Mouse (Mus musculus) splenic B cell, adult 2 months (primary cell): ENCODE data around the gene Gm21969.

Source experiments
- DNase-seq: peaks from one replicate; pipeline ENCODE4 v3.0.0-alpha.2; 2011; ENCODE audit warnings: low read depth, low spot score
- H3K27me3 ChIP-seq: 2 replicates; pipeline ENCODE4 v1.6.1; 2012; ENCODE audit warnings: mild to moderate bottlenecking, low read length, moderate library complexity, mixed read lengths; ENCODE audit not compliant: control insufficient read depth, poor library complexity, insufficient read depth, severe bottlenecking
- H3K36me3 ChIP-seq: 2 replicates; pipeline ENCODE4 v1.6.1; 2012; ENCODE audit warnings: mild to moderate bottlenecking, low read length, moderate library complexity, mixed read lengths; ENCODE audit not compliant: control insufficient read depth, poor library complexity, insufficient read depth, severe bottlenecking

Gene Gm21969

DNA sequence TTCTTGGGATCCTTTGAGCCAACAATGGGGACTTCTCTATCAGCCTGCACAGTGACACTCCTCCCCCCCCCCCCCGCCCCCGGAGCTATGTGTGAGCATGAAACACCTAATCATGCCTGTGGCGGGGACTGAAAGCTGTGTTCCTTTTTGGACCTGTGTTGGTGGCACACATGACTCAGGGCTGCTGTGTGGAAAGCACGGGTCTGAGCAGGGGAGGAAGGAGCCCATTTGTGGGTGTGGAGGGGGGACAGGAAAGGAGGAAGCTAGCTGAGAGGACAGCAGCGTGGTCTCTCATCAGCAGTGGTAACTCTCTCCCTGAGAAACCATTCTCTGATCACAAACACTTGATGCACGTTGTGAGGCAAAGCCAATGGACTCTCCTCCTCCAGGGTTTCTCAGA, 37.8 kb downstream of the Gm21969 start:
- Histone ChIP-seq H3K27me3 (no peaks in the 10 kb centered on the region), H3K36me3 (no peaks in the 10 kb centered on the region)
- DNase-seq, result peak; percentile 38

DNA sequence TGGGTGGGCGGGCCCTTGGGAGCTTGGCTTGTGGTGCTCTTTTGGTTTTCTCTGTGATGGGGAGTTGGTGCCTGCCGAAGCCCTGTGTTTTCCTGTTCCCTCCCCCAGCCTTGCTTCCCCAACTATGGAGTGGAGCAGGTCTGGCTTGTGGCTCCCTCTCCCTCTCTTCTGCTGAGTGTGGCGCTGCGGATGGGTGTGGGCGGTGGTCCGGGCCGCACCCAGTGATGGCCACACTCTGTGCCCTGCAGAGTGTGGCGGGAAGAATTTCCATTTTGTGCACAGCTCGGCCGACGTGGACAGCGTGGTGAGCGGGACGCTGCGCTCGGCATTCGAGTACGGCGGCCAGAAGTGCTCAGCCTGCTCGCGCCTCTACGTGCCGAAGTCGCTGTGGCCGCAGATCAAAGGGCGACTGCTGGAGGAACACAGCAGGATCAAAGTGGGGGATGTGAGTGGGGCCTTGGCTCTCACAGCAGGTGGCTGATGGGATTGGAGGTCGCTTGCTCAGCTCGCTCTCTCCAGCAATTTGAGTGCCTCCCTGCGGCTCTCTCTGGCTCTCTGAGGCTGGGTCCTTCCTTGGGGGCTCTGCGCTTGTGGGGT, 38.9 kb downstream of the Gm21969 start:
- no peak for DNase-seq
- H3K36me3 ChIP-seq, result no peaks in the 10 kb centered on the region
- no peaks in the 10 kb centered on the region for H3K27me3 ChIP-seq

DNA sequence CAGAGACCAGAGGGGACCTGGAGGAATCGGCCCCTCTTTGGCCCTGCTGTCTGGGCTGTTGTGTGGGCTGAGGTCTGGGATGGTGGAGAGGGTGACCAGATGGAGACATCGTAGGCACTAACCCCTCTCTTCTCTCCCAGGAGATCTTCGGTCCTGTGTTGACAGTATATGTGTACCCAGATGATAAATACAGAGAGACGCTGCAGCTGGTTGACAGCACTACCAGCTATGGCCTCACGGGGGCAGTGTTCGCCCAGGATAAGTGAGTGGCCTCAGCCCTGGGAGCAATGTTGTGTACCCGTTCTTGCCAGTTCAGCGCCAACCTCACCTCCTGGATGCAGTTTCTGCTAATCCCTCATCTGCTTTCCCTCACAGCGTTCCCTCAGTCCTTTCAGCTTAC, 41.0 kb downstream of the Gm21969 start:
- DNase-seq, result peak; percentile 79
- H3K27me3 ChIP-seq, result no peaks in the 10 kb centered on the region

DNA sequence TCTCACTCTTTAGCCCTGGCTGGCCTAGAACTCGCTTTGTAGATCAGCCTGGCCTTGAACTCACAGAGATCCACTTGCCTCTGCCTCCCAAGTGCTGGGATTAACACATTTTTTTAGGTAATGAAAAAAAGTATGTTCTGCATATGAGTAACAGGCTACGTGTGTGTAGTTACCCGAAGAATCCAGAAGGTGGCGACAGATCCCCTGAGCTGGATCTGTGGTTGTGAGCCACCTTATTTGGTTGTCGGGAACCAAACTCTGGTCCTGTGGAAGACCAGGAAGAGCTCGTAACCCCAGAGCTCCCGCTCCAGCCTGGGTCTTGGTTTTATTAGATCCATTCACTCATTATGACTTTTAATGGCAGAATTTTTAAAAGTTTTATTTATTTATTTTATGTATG, 43.9 kb downstream of the Gm21969 start:
- no peaks in the 10 kb centered on the region for H3K27me3 ChIP-seq
- no peak for DNase-seq
- H3K36me3 ChIP-seq, result no peaks in the 10 kb centered on the region; the same call in 1 of the 2 replicates

More for the DNA sequence above, 41.0 kb downstream of the Gm21969 start:
- H3K36me3 ChIP-seq, result no peaks in the 10 kb centered on the region; the same call in 1 of the 2 replicates

DNA sequence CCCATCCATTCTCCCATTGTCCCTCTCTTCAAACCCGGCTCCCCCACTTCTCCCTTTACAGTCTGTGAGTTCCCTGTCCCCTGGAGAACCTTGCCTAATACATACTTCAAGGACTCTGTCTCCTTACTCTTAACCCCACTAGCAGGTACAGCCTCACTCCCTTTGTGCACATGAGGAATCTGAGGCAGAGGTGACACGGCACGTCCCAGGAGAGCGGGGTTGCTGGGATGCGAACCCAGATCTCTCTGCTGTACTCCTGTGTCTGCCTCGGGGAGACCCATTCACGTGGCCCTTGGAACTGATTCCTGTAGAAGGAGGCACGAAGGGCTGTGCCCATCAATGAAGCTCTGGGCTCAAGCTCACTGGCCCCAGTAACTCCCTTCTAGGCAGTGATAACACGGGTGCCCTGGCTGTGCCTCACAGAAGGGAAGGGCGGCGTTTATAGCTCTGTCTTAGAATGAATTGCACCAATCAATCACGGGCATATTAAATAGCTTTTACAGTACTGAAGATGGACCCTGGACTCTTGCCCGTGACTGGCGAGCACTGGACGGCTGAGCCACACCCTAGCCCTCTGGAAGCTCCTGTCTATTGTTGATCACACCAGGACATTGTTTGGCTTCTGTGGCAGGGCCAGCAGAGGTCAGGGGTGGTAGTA, 47.2 kb downstream of the Gm21969 start:
- DNase-seq, result no peak
- no peaks in the 10 kb centered on the region for H3K27me3 ChIP-seq

DNA sequence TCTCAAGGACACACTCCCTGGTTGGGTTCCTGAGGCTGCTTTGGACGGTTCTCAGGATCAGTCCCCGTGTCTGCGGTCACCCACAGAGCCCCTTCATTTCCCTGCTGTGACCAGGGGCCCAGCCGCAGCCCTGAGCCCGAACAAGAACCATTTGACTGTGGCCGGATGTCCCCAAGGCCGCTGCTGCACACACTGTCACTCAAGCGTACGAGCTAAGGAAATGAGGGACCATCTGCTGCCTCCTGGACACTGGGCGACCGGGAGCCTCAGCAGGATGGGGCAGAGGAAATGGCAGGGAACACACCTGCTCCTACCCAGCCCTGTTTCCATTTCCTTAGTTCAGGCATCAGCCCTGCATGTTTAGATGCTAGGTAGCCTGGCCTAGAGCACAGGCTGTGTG, 47.9 kb downstream of the Gm21969 start:
- H3K27me3 ChIP-seq, result no peaks in the 10 kb centered on the region
- DNase-seq, result no peak
- no peaks in the 10 kb centered on the region; the same call in 1 of the 2 replicates for H3K36me3 ChIP-seq

More for the DNA sequence above, 47.2 kb downstream of the Gm21969 start:
- H3K36me3 ChIP-seq, result no peaks in the 10 kb centered on the region; the same call in 1 of the 2 replicates

DNA sequence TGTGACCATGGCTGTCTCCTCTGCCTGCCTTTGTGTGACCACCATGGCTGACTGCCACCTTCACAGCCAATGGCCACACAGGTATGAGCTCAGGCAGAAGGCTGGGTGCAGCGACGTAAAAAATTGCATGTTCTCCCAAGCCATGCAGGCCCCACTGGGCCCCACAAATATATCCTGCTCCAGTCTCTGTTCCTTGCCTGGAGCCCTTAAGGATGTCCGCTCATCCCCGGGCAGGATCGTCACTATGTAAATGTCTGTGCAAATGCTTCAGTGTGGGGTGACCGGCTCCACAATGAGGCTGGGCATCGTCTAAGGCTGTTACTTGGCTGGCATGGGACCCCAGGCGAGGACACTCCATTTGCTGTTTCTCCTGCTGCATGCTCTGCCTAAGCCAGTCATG, 50.3 kb downstream of the Gm21969 start, which contains the start of gene Tas1r2:
TSS of gene Tas1r2 (plus strand) at position 301 of the 400 bp plus-strand sequence.
- H3K36me3 ChIP-seq, result no peaks in the 10 kb centered on the region; the same call in 1 of the 2 replicates
- DNase-seq, result no peak
- H3K27me3 ChIP-seq, result no peaks in the 10 kb centered on the region

DNA sequence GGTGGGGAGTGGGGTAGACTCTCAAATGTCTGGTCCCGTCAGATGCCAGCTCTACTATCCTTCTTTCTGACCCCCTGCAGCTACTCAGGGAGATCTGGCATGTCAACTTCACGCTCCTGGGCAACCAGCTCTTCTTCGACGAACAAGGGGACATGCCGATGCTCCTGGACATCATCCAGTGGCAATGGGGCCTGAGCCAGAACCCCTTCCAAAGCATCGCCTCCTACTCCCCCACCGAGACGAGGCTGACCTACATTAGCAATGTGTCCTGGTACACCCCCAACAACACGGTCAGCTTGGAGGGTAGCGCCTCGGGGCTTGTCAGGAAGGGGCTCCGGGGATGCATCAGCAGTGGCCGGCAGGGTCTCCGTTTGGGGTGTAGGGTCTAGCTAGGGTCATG, 58.9 kb downstream of the Gm21969 start:
- no peaks in the 10 kb centered on the region for H3K27me3 ChIP-seq
- H3K36me3 ChIP-seq, result no peaks in the 10 kb centered on the region
- DNase-seq, result no peak

DNA sequence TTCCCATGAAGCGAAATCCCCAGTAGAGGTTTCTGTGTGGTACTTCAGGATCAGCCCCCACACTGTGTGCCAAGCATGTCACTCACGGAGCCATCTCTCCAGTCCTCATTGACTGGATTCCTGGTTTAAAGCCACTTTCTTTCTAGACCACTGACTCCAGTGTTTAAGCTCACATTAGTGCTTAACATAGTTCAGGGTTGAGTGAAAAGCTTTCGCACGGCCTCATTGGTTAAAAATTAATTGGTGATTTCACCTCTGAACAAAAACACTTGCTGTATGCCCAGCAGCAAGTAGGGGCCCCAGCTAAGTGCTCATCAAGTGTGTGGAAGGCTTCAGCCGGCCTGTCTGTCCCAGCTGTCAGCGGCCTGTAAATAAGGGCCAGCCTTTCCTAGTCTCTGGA, 64.6 kb downstream of the Gm21969 start:
- H3K36me3 ChIP-seq, result no peaks in the 10 kb centered on the region
- no peaks in the 10 kb centered on the region for H3K27me3 ChIP-seq
- no peak for DNase-seq

DNA sequence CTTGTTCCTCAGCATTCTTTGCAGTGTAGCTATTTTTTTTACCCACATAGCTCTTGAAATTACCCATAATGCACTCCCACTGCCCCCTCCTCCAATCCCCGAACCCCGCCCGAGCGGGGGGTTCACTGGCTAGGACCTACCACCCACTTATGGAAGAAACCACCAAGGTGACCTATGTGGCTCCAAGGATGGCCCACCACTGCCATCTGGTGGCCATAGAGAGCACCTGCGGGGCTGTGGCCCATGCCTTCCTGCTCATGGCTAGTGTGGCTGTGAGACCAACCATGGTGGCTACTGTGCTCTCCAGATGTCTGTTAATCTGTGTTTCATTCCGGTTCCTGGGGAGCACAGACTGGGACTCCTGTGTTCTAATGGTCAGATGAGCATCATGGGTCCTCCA, 66.9 kb downstream of the Gm21969 start:
- no peaks in the 10 kb centered on the region for H3K36me3 ChIP-seq
- DNase-seq, result peak; percentile 76
- no peaks in the 10 kb centered on the region for H3K27me3 ChIP-seq

DNA sequence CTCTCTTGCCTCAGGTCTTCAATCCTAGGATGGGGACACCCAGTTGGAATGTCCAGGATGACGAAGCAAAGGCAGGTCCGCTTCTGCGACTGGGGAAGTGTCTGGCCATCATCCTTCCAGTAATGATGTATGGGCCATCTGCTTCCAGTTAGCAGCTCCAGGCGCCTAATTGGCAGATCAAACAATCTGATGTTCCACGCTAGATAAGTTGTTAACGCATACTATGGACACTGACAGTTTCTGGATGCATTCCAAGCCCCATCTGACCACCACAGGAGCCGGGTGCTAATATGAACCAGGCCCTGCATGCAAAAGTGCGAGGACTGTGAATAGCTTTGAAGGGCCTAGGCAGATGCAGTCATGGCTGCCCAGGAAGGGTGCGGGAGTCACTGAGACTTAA, 72.7 kb downstream of the Gm21969 start:
- H3K36me3 ChIP-seq, result no peaks in the 10 kb centered on the region
- no peak for DNase-seq
- H3K27me3 ChIP-seq, result no peaks in the 10 kb centered on the region

DNA sequence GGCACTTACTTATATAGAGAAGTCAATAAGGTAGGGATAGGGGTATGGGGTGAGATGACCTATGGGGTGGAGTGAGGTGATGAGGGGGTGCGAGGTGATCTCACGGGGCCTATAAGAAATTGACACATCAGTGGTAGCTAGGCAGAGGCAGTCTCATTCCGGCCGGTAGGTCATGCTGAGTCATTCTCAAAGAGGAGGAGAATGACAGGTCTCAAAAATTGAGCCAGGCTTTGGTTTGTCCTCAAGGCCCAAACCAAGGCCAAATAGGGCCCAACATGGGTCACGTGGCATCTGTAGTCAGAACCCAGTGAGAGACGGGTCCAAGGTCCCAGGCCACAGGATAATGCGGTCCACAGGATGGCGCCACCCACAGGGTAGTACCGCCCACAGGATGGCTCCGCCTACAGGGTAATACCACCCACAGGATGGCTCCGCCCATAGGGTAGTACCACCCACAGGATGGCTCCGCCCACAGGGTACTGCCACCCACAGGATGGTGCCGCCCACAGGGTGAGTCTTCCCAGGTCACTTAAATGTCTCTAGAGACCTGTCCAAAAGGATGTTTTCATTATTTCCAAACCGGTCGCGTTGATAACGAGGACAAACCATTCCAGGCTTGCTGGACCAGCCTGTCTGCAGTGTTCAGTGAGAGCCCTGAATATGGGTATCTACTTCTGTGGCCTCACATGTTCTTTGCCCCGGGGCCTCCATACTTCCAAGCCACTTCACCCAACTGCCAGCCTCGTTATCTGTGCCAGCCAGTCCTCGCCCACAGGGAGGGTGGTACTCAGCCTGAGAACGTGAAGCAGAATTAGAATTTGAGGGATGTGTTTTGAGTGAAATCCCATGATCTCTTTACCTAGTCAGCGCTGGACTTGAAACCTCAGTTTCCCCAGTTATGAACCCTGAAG, 81.0 kb downstream of the Gm21969 start:
- H3K27me3 ChIP-seq, result no peaks in the 10 kb centered on the region
- H3K36me3 ChIP-seq, result no peaks in the 10 kb centered on the region
- DNase-seq, result peak; percentile 7

DNA sequence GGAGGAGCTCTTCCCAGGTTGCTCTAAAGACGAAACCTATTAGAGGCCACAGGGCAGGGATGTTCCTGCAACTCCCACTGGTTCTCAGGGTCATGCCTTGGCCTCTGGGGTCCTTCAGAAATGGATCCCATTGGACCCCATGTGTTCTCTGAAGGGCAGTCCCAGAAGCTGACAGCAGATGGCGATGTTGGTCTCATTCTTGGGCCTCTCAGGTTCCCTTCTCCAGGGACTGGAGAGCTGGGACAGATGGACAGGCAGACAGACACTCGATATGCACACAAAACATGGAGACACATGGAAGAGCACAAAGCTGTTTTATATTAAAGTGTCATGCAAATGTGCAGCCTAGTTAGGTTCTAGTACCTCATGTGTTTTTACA, 81.6 kb downstream of the Gm21969 start:
- H3K36me3 ChIP-seq, result no peaks in the 10 kb centered on the region
- DNase-seq, result peak; percentile 72
- no peaks in the 10 kb centered on the region for H3K27me3 ChIP-seq

DNA sequence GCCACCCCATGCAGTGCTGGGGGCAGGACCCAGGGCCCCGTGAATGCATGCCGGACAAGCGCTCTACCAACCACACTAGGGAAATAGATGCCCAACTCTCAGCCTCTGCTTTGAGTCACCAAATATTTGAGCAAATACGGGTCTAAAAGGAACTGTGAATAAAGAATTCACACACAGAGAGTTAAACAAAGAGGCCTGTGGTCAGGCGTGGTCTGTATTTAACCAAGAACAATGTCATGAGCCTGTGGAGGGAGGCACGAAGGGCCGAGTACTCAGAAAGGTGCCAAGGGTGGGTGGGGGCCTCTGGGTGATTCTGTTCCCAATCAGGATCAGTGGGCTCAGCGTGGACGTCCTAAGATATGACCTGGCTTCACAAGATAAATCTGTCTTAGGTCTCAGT, 85.1 kb downstream of the Gm21969 start:
- Histone ChIP-seq H3K27me3 (no peaks in the 10 kb centered on the region), H3K36me3 (no peaks in the 10 kb centered on the region)
- no peak for DNase-seq
